Mouse (Mus musculus): Measurements from ENCODE around the gene Baiap2l2.

- TF ChIP-seq POLR2A (IDR thresholded peaks at IDR 0.05; ENCODE audit: extremely low read depth, insufficient read depth, low read length) (no peak), CTCF (IDR thresholded peaks at IDR 0.05; ENCODE audit: extremely low read depth, insufficient read depth, low read length) (no peak)
Observed at GRCm38 (mm10) chr15:79208758-79209439, 76.4 kb downstream of the Baiap2l2 start.
